Mouse (Mus musculus) C2C12 (cell line): ENCODE data around the gene Gal3st1. TPM values are rescaled to one million over a fixed set of nuclear protein-coding genes. Genes with fewer than 3 reads are reported as not detected.

ENCODE experiments used
- H3K27me3 ChIP-seq: one replicate; pipeline ENCODE4 v1.6.1; 2011; ENCODE audit not compliant: control insufficient read depth, insufficient read depth, insufficient read length
- H3K36me3 ChIP-seq: one replicate; pipeline ENCODE4 v1.6.1; 2011; ENCODE audit not compliant: control insufficient read depth, insufficient read depth
- H3K4me3 ChIP-seq: one replicate; pipeline ENCODE4 v1.5.1; 2011; ENCODE audit warnings: mild to moderate bottlenecking, control low read depth; ENCODE audit not compliant: poor library complexity, insufficient read depth, severe bottlenecking
- H3K79me2 ChIP-seq: one replicate; pipeline ENCODE4 v1.6.1; 2011; ENCODE audit not compliant: control insufficient read depth, insufficient read depth
- H3K79me3 ChIP-seq: one replicate; pipeline ENCODE4 v1.6.1; 2011; ENCODE audit warnings: low read depth, control low read depth
- H3ac ChIP-seq: one replicate; pipeline ENCODE3; 2011; ENCODE audit warnings: low read depth; ENCODE audit not compliant: control insufficient read depth, insufficient read length
- CEBPB ChIP-seq: IDR thresholded peaks from one replicate; pipeline ENCODE4 v1.6.1; 2011; ENCODE audit warnings: low read depth, mild to moderate bottlenecking, control low read depth, moderate library complexity
- CTCF ChIP-seq: IDR thresholded peaks from one replicate; pipeline ENCODE4 v1.5.1; 2011; ENCODE audit not compliant: control insufficient read depth, insufficient read depth, insufficient read length
- FOSL1 ChIP-seq: IDR thresholded peaks from one replicate; pipeline ENCODE4 v1.8.0; 2011; ENCODE audit warnings: mild to moderate bottlenecking, low read length; ENCODE audit not compliant: poor library complexity, insufficient read depth, severe bottlenecking
- MAX ChIP-seq: IDR thresholded peaks from one replicate; pipeline ENCODE4 v1.6.1; 2011; ENCODE audit warnings: mild to moderate bottlenecking, control low read depth
- MYOD1 ChIP-seq: IDR thresholded peaks from one replicate; pipeline ENCODE4 v1.6.1; 2011; ENCODE audit warnings: low read depth; ENCODE audit not compliant: control insufficient read depth, insufficient read length
- MYOG ChIP-seq: IDR thresholded peaks from one replicate; pipeline ENCODE4 v1.6.1; 2011; ENCODE audit not compliant: control insufficient read depth, insufficient read length; ENCODE audit errors: extremely low read depth
- USF1 ChIP-seq: IDR thresholded peaks from one replicate; pipeline ENCODE4 v1.6.1; 2011; ENCODE audit warnings: low read depth, mild to moderate bottlenecking, control low read depth, moderate library complexity
- polyA plus RNA-seq: library from polyadenylated mRNA; unstranded; fragments of >200 nt; fragmentation: generic; extraction: Trizol; gene quantifications from one replicate; pipeline ENCODE4 v1.2.1, GENCODE M21; 2012; ENCODE audit warnings: missing spikeins

Gene Gal3st1
- polyA plus RNA-seq, 1 experiment, result 0.06 TPM

DNA sequence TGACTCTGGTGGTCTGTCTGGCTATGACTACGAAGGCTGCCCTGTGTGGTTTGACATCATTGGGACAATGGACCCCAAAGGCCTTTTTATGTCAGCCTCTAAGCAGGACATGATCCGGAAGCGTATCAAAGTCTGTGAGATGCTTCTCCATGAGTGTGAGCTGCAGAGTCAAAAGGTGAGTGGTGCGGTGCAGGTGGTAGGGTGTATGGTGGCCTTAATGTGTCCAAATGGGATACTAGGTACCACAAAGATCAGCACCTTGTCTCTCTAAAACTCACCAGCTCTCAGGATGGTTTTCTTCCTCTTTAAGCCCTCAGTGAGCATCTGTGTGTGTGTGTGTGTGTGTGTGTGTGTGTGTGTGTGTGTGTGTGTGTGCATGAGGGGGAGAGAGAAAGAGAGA is 56.5 kb downstream of the Gal3st1 start:
- Histone ChIP-seq H3K79me3 (no peaks in the 10 kb centered on the region), H3K36me3 (no peaks in the 10 kb centered on the region), H3ac (no peak overlapping the region), H3K27me3 (peaks cover 39% of the 10 kb centered on the region), H3K79me2 (no peaks in the 10 kb centered on the region), H3K4me3 (no peak overlapping the region)
- TF ChIP-seq FOSL1 (no peak), MAX (no peak), MYOD1 (no peak), CEBPB (no peak), CTCF (no peak), MYOG (no peak), USF1 (no peak)

DNA sequence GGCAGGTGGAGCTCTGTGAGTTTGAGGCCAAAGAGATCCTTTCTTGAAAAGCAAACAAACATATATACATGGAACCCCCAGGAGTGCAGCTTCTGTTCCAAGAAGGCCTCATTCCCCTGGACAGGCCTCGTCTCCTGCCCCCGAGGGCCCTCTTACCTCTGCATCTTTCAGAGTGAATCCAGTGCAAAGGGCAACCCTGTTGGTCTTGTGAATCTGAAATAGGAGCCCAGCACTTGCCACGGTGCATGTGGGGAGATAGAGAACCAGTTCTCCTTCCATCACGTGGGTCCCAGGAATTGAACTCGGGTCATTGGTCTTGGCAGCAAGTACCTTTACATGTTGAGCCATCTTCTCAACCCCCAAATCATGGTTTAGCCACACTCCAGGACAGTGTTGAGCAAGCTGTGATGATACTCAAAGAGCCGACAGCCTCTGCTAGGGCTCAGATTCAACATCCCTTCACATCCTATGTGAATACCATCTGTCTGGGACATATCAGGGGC is 57.7 kb downstream of the Gal3st1 start:
- TF ChIP-seq MAX (no peak), USF1 (no peak), CTCF (no peak), FOSL1 (no peak), MYOD1 (no peak), CEBPB (no peak), MYOG (no peak)
- Histone ChIP-seq H3K36me3 (no peaks in the 10 kb centered on the region), H3K79me2 (no peaks in the 10 kb centered on the region), H3ac (no peak overlapping the region), H3K27me3 (peaks cover 41% of the 10 kb centered on the region), H3K4me3 (no peak overlapping the region), H3K79me3 (no peaks in the 10 kb centered on the region)

DNA sequence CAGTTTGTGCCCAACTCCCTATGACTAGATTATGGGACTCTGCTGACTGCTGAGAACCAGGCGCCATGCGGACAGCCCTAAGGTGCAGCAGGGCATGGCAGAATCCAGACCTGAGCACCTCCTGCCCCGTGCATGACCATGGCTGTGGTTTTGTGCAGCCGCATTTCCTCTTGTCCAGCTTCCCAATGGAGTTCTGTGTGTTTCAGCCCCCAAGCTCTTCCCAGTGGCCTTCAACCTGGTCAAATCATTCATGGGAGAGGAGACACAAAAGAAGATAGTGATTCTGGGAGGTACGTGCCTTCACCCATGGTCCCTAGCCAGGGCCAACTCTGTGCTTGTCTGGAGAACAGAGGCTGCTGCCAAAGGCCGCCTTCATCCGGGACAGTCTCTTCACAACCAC is 59.6 kb downstream of the Gal3st1 start:
- Histone ChIP-seq H3K4me3 (no peak overlapping the region), H3ac (no peak overlapping the region), H3K36me3 (no peaks in the 10 kb centered on the region), H3K79me3 (no peaks in the 10 kb centered on the region), H3K27me3 (peaks cover 47% of the 10 kb centered on the region), H3K79me2 (no peaks in the 10 kb centered on the region)
- TF ChIP-seq MAX (no peak), USF1 (no peak), MYOG (no peak), MYOD1 (no peak), FOSL1 (no peak), CEBPB (no peak), CTCF (no peak)

DNA sequence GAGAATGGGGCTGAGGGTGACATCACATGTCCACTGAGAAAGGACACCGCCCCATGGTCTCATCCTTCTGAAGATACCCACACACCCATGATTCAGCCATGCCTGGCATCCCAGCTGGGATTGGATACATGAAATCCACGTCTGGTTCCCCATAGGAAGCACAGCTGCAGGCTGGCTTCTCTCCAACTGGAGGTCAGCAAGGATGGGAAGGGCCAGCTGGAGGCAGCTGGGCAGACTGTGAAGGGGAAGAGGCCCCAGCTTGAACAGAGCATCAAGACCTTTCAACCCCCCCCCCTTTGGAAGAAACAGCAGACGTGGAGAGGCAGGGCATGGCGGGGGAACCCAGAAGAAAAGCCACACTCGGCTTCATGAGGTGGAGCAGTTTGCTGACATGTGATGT is 63.1 kb downstream of the Gal3st1 start:
- Histone ChIP-seq H3K27me3 (peaks cover 35% of the 10 kb centered on the region), H3K79me3 (no peaks in the 10 kb centered on the region), H3K4me3 (no peak overlapping the region), H3K79me2 (no peaks in the 10 kb centered on the region), H3K36me3 (no peaks in the 10 kb centered on the region), H3ac (no peak overlapping the region)
- TF ChIP-seq MYOG, result no peak
- TF ChIP-seq CEBPB, result no peak
- no peak for TF ChIP-seq MAX
- no peak for TF ChIP-seq FOSL1
- TF ChIP-seq USF1, result no peak
- TF ChIP-seq CTCF, result no peak
- no peak for TF ChIP-seq MYOD1

DNA sequence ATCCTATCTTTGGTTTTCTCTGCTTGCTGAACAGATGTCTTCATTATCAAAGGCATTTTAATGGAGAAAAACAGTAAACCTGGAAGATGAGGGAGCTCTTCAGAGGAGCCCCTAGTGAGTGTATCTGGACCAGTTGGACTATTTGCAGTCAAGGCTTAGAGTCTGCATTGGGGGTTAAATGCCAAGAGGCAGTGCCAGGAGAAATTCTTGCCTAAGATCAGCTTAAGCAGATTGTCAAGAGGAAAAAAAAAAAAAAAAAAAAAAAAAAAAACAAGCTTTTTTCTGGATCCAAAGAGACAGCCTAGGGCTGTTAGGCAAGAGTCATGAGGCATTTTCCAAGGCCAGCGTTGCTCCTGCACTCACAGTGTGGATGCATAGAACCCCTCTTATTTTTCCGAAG is 64.3 kb downstream of the Gal3st1 start:
- TF ChIP-seq MAX (no peak), FOSL1 (no peak), CTCF (no peak), CEBPB (no peak), USF1 (no peak), MYOG (no peak), MYOD1 (no peak)
- no peak overlapping the region for H3ac ChIP-seq
- peaks cover 34% of the 10 kb centered on the region for H3K27me3 ChIP-seq
- H3K79me3 ChIP-seq, result no peaks in the 10 kb centered on the region
- H3K36me3 ChIP-seq, result no peaks in the 10 kb centered on the region
- no peaks in the 10 kb centered on the region for H3K79me2 ChIP-seq
- H3K4me3 ChIP-seq, result no peak overlapping the region

DNA sequence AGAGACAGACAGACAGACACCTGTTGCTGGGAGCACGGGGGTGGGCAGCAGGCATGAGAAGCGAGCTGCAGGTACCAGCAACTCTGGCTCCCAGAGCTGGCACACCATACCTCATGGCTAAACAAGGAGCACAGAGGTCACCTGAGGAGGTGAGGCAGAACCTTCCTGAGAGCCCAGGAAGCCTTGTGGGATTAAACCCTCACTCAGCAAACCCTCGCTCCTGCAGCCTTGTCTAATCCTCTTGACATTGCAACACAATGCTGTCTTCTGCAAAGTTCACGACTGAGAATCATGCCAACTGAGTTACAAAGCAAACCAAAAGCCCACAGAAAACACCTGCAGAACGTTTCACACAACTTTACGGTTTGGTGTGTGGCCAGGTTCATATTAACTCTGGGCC is 65.0 kb downstream of the Gal3st1 start:
- no peak overlapping the region for H3K4me3 ChIP-seq
- H3K79me3 ChIP-seq, result no peaks in the 10 kb centered on the region
- no peaks in the 10 kb centered on the region for H3K79me2 ChIP-seq
- no peak overlapping the region for H3ac ChIP-seq
- TF ChIP-seq MYOD1 (no peak), CEBPB (no peak)
- H3K27me3 ChIP-seq, result peaks cover 34% of the 10 kb centered on the region
- H3K36me3 ChIP-seq, result no peaks in the 10 kb centered on the region

Other genes starting within 250 kb of the Gal3st1 start
- 2.1 TPM for gene Osbp2, start 119.7 kb upstream of the Gal3st1 start, polyA plus RNA-seq
- 0.89 TPM for gene 4921536K21Rik, start 88.5 kb upstream of the Gal3st1 start, polyA plus RNA-seq
- 9.9 TPM for gene Dusp18, start 88.4 kb upstream of the Gal3st1 start, polyA plus RNA-seq
- 58.0 TPM for gene Slc35e4, start 69.0 kb upstream of the Gal3st1 start, polyA plus RNA-seq
- gene Tcn2, start 51.5 kb upstream of the Gal3st1 start, polyA plus RNA-seq, result 3.4 TPM
- gene Pes1, start 19.7 kb upstream of the Gal3st1 start, polyA plus RNA-seq, result 146 TPM
- gene 4930556J24Rik, start 6.9 kb upstream of the Gal3st1 start, polyA plus RNA-seq, result 0.07 TPM
- not detected for gene Sec14l4, start 47.8 kb downstream of the Gal3st1 start, polyA plus RNA-seq
- gene Sec14l3, start 81.2 kb downstream of the Gal3st1 start, polyA plus RNA-seq, result not detected
- 10.8 TPM for gene Mtfp1, start 111.8 kb downstream of the Gal3st1 start, polyA plus RNA-seq
- 7.3 TPM for gene Sec14l2, start 139.8 kb downstream of the Gal3st1 start, polyA plus RNA-seq
- gene Rnf215, start 151.6 kb downstream of the Gal3st1 start, polyA plus RNA-seq, result 13.6 TPM
- 3.7 TPM for gene Ccdc157, start 176.7 kb downstream of the Gal3st1 start, polyA plus RNA-seq
- 64.9 TPM for gene Sf3a1, start 176.7 kb downstream of the Gal3st1 start, polyA plus RNA-seq
- 22.4 TPM for gene Tbc1d10a, start 203.2 kb downstream of the Gal3st1 start, polyA plus RNA-seq
- 1.5 TPM for gene Castor1, start 234.6 kb downstream of the Gal3st1 start, polyA plus RNA-seq